Mouse (Mus musculus) MEL (cell line): Measurements from ENCODE around the gene Gm12166. TPM values are rescaled to one million over a fixed set of nuclear protein-coding genes. Genes with fewer than 3 reads are reported as not detected.

ENCODE experiments used
- DNase-seq: peaks from one replicate; pipeline ENCODE4 v3.0.0; 2011; ENCODE audit warnings: low read depth, low spot score
- H3K27ac ChIP-seq: 2 replicates; pipeline ENCODE4 v1.5.1; 2012; ENCODE audit warnings: low read depth, mild to moderate bottlenecking, control low read depth, low read length, moderate library complexity; ENCODE audit not compliant: control insufficient read depth
- H3K27me3 ChIP-seq, 2 experiments: fragments of 150-350 bp in 1 of 2; sonication (generic) in 1 of 2; 2 replicates each; pipeline ENCODE4 v1.6.1; 2012; ENCODE audit warnings: low read length in 2 of 2, mild to moderate bottlenecking in 2 of 2, improper control_type of control experiment in 1 of 2, moderate library complexity in 1 of 2; ENCODE audit not compliant: insufficient read depth in 2 of 2, control insufficient read depth in 1 of 2
- H3K36me3 ChIP-seq, 2 experiments: 2 replicates each; pipeline ENCODE4 v1.6.1; 2012 to 2014; ENCODE audit warnings: low read length in 2 of 2, improper control_type of control experiment in 1 of 2, inconsistent platforms in 1 of 2, mild to moderate bottlenecking in 1 of 2; ENCODE audit not compliant: insufficient read depth in 2 of 2, control insufficient read depth in 1 of 2
- H3K4me1 ChIP-seq, 2 experiments: fragments of 150-350 bp in 1 of 2; sonication (generic) in 1 of 2; 2 replicates each; pipeline ENCODE4 v1.6.1; 2012; ENCODE audit warnings: low read length in 2 of 2, improper control_type of control experiment in 1 of 2, mild to moderate bottlenecking in 1 of 2; ENCODE audit not compliant: insufficient read depth in 2 of 2, control insufficient read depth in 1 of 2
- H3K4me3 ChIP-seq, 2 experiments: fragments of 150-350 bp in 1 of 2; sonication (generic) in 1 of 2; 2 replicates each; pipeline ENCODE4 v1.5.1; 2012; ENCODE audit warnings: low read depth in 2 of 2, low read length in 2 of 2, mild to moderate bottlenecking in 2 of 2, moderate library complexity in 2 of 2, control low read depth in 1 of 2, improper control_type of control experiment in 1 of 2; ENCODE audit not compliant: control insufficient read depth in 1 of 2, insufficient read depth in 1 of 2
- H3K79me2 ChIP-seq: 2 replicates; pipeline ENCODE4 v1.6.1; 2012; ENCODE audit warnings: mild to moderate bottlenecking, low read length, moderate library complexity; ENCODE audit not compliant: control insufficient read depth, poor library complexity, insufficient read depth
- H3K9ac ChIP-seq: 2 replicates; pipeline ENCODE4 v1.6.1; 2012; ENCODE audit warnings: low read depth, mild to moderate bottlenecking, control low read depth, low read length, moderate library complexity; ENCODE audit not compliant: control insufficient read depth, poor library complexity, severe bottlenecking
- H3K9me3 ChIP-seq: fragments of 150-350 bp; sonication (generic); replicated peaks from 2 replicates; pipeline ENCODE4 v1.6.1; 2012; ENCODE audit warnings: mild to moderate bottlenecking, low read length, improper control_type of control experiment, moderate library complexity; ENCODE audit not compliant: insufficient read depth
- BHLHE40 ChIP-seq: IDR thresholded peaks from 2 replicates; pipeline ENCODE4 v1.6.1; 2012; ENCODE audit warnings: low read depth, mild to moderate bottlenecking, inconsistent platforms, low read length, improper control_type of control experiment, borderline replicate concordance
- CHD2 ChIP-seq: IDR thresholded peaks from 2 replicates; pipeline ENCODE4 v1.6.1; 2011; ENCODE audit warnings: low read length, improper control_type of control experiment
- CTCF ChIP-seq, 3 experiments: IDR thresholded peaks in 2 of 3; conservative IDR thresholded peaks in 1 of 3; 2 replicates each; pipeline ENCODE4 v1.5.1; 2011 to 2012; ENCODE audit warnings: low read length in 3 of 3, low read depth in 2 of 3, mild to moderate bottlenecking in 2 of 3, improper control_type of control experiment in 1 of 3, inconsistent platforms in 1 of 3, mixed read lengths in 1 of 3, moderate library complexity in 1 of 3; ENCODE audit not compliant: control insufficient read depth in 1 of 3, insufficient read depth in 1 of 3, poor library complexity in 1 of 3, severe bottlenecking in 1 of 3
- E2F4 ChIP-seq: IDR thresholded peaks from 2 replicates; pipeline ENCODE4 v1.6.1; 2011; ENCODE audit warnings: low read depth, low read length, improper control_type of control experiment, borderline replicate concordance
- ELF1 ChIP-seq: IDR thresholded peaks from 2 replicates; pipeline ENCODE4 v1.6.1; 2014; ENCODE audit warnings: low read depth, mild to moderate bottlenecking, inconsistent platforms, low read length, improper control_type of control experiment, moderate library complexity
- ETS1 ChIP-seq: IDR thresholded peaks from 2 replicates; pipeline ENCODE4 v1.6.1; 2012; ENCODE audit warnings: low read depth, mild to moderate bottlenecking, inconsistent platforms, low read length, improper control_type of control experiment, moderate library complexity
- GABPA ChIP-seq: IDR thresholded peaks from 2 replicates; pipeline ENCODE4 v1.6.1; 2012; ENCODE audit warnings: low read depth, mild to moderate bottlenecking, inconsistent platforms, low read length, improper control_type of control experiment, moderate library complexity
- GATA1 ChIP-seq: IDR thresholded peaks from 2 replicates; pipeline ENCODE4 v1.6.1; 2011; ENCODE audit warnings: low read depth, low read length, improper control_type of control experiment
- HCFC1 ChIP-seq: IDR thresholded peaks from 2 replicates; pipeline ENCODE4 v1.6.1; 2012; ENCODE audit warnings: low read depth, mild to moderate bottlenecking, inconsistent platforms, low read length, improper control_type of control experiment, moderate library complexity
- JUND ChIP-seq: IDR thresholded peaks from 2 replicates; pipeline ENCODE4 v1.6.1; 2011; ENCODE audit warnings: low read depth, mild to moderate bottlenecking, improper control_type of control experiment, low read length
- MAX ChIP-seq: IDR thresholded peaks from 2 replicates; pipeline ENCODE4 v1.6.1; 2011; ENCODE audit warnings: low read length, improper control_type of control experiment
- MAZ ChIP-seq: IDR thresholded peaks from 2 replicates; pipeline ENCODE4 v1.6.1; 2012; ENCODE audit warnings: low read depth, mild to moderate bottlenecking, inconsistent platforms, low read length, improper control_type of control experiment
- MEF2A ChIP-seq: IDR thresholded peaks from 2 replicates; pipeline ENCODE4 v1.6.1; 2014; ENCODE audit warnings: low read depth, mild to moderate bottlenecking, inconsistent platforms, low read length, improper control_type of control experiment; ENCODE audit not compliant: poor library complexity, insufficient replicate concordance, severe bottlenecking; ENCODE audit errors: extremely low read depth
- MXI1 ChIP-seq: IDR thresholded peaks from 2 replicates; pipeline ENCODE4 v1.6.1; 2011; ENCODE audit warnings: mild to moderate bottlenecking, low read depth, low read length, improper control_type of control experiment
- MYC ChIP-seq: IDR thresholded peaks from 2 replicates; pipeline ENCODE4 v1.6.1; 2011; ENCODE audit warnings: low read depth, mild to moderate bottlenecking, low read length, improper control_type of control experiment, moderate library complexity
- POLR2A ChIP-seq, 2 experiments: IDR thresholded peaks; 2 replicates each; pipeline ENCODE4 v1.6.1; 2011 to 2012; ENCODE audit warnings: low read length in 2 of 2, mild to moderate bottlenecking in 2 of 2, control low read depth in 1 of 2, improper control_type of control experiment in 1 of 2, low read depth in 1 of 2, moderate library complexity in 1 of 2; ENCODE audit not compliant: control insufficient read depth in 1 of 2, insufficient read depth in 1 of 2, poor library complexity in 1 of 2
- POLR2AphosphoS2 ChIP-seq: IDR thresholded peaks from 2 replicates; pipeline ENCODE4 v1.6.1; 2011; ENCODE audit warnings: low read length, improper control_type of control experiment
- POLR2AphosphoS5 ChIP-seq: IDR thresholded peaks from 2 replicates; pipeline ENCODE4 v1.6.1; 2012; ENCODE audit warnings: low read depth, borderline replicate concordance, mild to moderate bottlenecking, inconsistent platforms, low read length, moderate library complexity, mixed read lengths
- RAD21 ChIP-seq: IDR thresholded peaks from 2 replicates; pipeline ENCODE4 v1.6.1; 2011; ENCODE audit warnings: mild to moderate bottlenecking, low read depth, low read length, improper control_type of control experiment
- SMC3 ChIP-seq: IDR thresholded peaks from 2 replicates; pipeline ENCODE4 v1.6.1; 2011; ENCODE audit warnings: low read depth, low read length, improper control_type of control experiment
- TAL1 ChIP-seq: IDR thresholded peaks from 2 replicates; pipeline ENCODE4 v1.6.1; 2012; ENCODE audit warnings: mild to moderate bottlenecking, inconsistent platforms, low read length, moderate library complexity, mixed read lengths
- TBP ChIP-seq: IDR thresholded peaks from 2 replicates; pipeline ENCODE4 v1.8.0; 2011; ENCODE audit warnings: low read depth, low read length, improper control_type of control experiment
- UBTF ChIP-seq: IDR thresholded peaks from 2 replicates; pipeline ENCODE4 v1.6.1; 2012; ENCODE audit warnings: low read depth, mild to moderate bottlenecking, inconsistent platforms, low read length, improper control_type of control experiment, moderate library complexity, borderline replicate concordance; ENCODE audit not compliant: insufficient read depth
- USF2 ChIP-seq, 2 experiments: IDR thresholded peaks; 2 replicates each; pipeline ENCODE4 v1.6.1; 2011 to 2012; ENCODE audit warnings: improper control_type of control experiment in 2 of 2, low read length in 2 of 2, borderline replicate concordance in 1 of 2, inconsistent platforms in 1 of 2, low read depth in 1 of 2, mild to moderate bottlenecking in 1 of 2; ENCODE audit not compliant: insufficient read depth in 1 of 2
- ZMIZ1 ChIP-seq: IDR thresholded peaks from 2 replicates; pipeline ENCODE4 v1.6.1; 2012; ENCODE audit warnings: low read depth, mild to moderate bottlenecking, inconsistent platforms, low read length, improper control_type of control experiment, moderate library complexity
- ZNF384 ChIP-seq: IDR thresholded peaks from 2 replicates; pipeline ENCODE4 v1.6.1; 2012; ENCODE audit warnings: low read depth, mild to moderate bottlenecking, inconsistent platforms, low read length, improper control_type of control experiment
- polyA plus RNA-seq, 2 experiments: library from polyadenylated mRNA; stranded (reverse) in 1 of 2; unstranded in 1 of 2; fragments of >175 nt in 1 of 2; fragments of >200 nt in 1 of 2; gene quantifications; 2 replicates each; pipeline versions ENCODE4 v1.2.1 to v1.2.4; 2012; ENCODE audit warnings: low replicate concordance in 2 of 2, low read depth in 1 of 2; ENCODE audit not compliant: insufficient read length in 2 of 2, insufficient read depth in 1 of 2, missing spikeins in 1 of 2
- total RNA-seq: library from RNA; depleted of rRNA; stranded (reverse); fragments of 300-350 nt; gene quantifications from 2 replicates; pipeline ENCODE4 v1.2.3, GENCODE M21; 2012

Gm12166 gene
- total and polyA plus RNA-seq, 3 experiments: 4.1 to 6.8 TPM; not detected in 1

DNA sequence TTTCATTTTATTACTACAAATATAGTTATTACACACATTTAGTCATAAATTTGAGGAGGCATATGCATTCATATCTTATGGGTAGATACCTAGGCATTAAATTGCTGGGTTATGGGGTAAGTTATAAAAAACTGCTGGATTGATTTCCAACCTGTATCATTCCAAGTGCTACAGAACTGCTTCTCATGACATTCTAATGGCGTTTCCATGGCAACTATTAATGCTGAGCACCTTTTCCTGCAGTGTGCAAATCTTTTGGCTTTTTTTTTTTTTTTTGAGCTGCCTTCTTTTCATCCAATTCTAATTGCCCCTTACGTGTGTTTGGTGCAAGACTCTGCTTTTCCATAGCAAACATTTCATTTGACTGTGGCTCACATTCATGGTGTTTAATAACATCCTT, 22.1 kb downstream of the Gm12166 start:
- Histone ChIP-seq H3K9me3 (no peaks in the 10 kb centered on the region), H3K4me3 (no peak overlapping the region), H3K9ac (no peak overlapping the region)
- TF ChIP-seq ZNF384 (no peak), E2F4 (no peak), MXI1 (no peak), SMC3 (no peak), MYC (no peak), POLR2A (IDR thresholded peaks at IDR 0.05; ENCODE audit: control insufficient read depth in 1 of 2, insufficient read depth in 1 of 2, low read depth in 1 of 2, low read length in 2 of 2, poor library complexity in 1 of 2) (no peak), JUND (no peak), MAX (no peak), MAZ (no peak), TBP (no peak), ZMIZ1 (no peak), TAL1 (no peak), POLR2AphosphoS2 (no peak), RAD21 (no peak)
- TF ChIP-seq, all 39 proteins: peak for 0
- no peaks in the 10 kb centered on the region for H3K4me1 ChIP-seq
- no peaks in the 10 kb centered on the region for H3K36me3 ChIP-seq
- H3K27ac ChIP-seq: no peak overlapping the region
- H3K79me2 ChIP-seq: no peaks in the 10 kb centered on the region
- H3K27me3 ChIP-seq: peaks cover 3 to 9% of the 10 kb centered on the region in 2 experiments; a peak in 3 of 4 replicates
- DNase-seq: no peak

DNA sequence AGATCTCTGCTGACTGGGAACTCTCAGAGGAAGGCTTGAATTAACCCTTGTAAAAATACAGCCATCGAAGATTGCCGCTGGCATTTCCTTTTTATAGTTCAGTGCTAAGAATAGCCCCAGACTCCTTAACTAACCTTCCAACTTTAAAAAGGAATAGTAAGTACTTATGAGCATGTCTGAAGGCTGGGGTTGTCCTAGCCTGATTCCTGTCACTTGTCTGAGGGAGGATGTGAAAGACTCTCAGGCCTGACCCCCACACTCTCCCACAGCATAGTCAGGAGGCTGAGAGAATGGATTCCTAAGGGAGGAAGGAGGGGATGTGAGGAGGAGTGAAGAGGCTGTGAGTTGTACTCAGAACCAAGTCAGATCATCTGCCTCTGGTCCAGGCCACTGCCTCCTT, 22.6 kb downstream of the Gm12166 start:
- Histone ChIP-seq H3K79me2 (no peaks in the 10 kb centered on the region), H3K27me3 (peaks cover 3 to 9% of the 10 kb centered on the region in 2 experiments; a peak in 3 of 4 replicates), H3K4me3 (no peak overlapping the region), H3K36me3 (no peaks in the 10 kb centered on the region), H3K9me3 (no peaks in the 10 kb centered on the region), H3K9ac (no peak overlapping the region), H3K4me1 (no peaks in the 10 kb centered on the region), H3K27ac (no peak overlapping the region)
- TF ChIP-seq ZNF384 (no peak), USF2 (IDR thresholded peaks at IDR 0.05; ENCODE audit: borderline replicate concordance in 1 of 2, insufficient read depth in 1 of 2, low read depth in 1 of 2, low read length in 2 of 2) (no peak), HCFC1 (no peak), GABPA (no peak), CTCF (IDR thresholded peaks at IDR 0.05 in 2 of 3, conservative IDR thresholded peaks at IDR 0.05 in 1 of 3; ENCODE audit: control insufficient read depth in 1 of 3, insufficient read depth in 1 of 3, low read depth in 2 of 3, low read length in 3 of 3, poor library complexity in 1 of 3, severe bottlenecking in 1 of 3) (no peak), POLR2AphosphoS5 (no peak), CHD2 (no peak), BHLHE40 (no peak), MEF2A (no peak), ETS1 (no peak), ELF1 (no peak), MXI1 (no peak), GATA1 (no peak), TBP (no peak), JUND (no peak), UBTF (no peak)
- no peak for DNase-seq
